Mouse (Mus musculus) ES-Bruce4 (cell line): ENCODE measurements around the gene Eif2s1. TPM values are rescaled to one million over a fixed set of nuclear protein-coding genes. Genes with fewer than 3 reads are reported as not detected.
"Not testable (repeated sequence)": the region's sequence is repeated elsewhere in the genome, so short reads cannot be mapped to it uniquely, and the experiment has no call there.

Experiments
- H3K27ac ChIP-seq: 2 replicates; pipeline ENCODE4 v1.5.1; 2012; ENCODE audit warnings: low read length, inconsistent platforms; ENCODE audit not compliant: insufficient read depth
- H3K27me3 ChIP-seq: 2 replicates; pipeline ENCODE4 v1.6.1; 2012; ENCODE audit warnings: mild to moderate bottlenecking, low read length, inconsistent platforms; ENCODE audit not compliant: control insufficient read depth, poor library complexity, insufficient read depth, severe bottlenecking
- H3K36me3 ChIP-seq: 2 replicates; pipeline ENCODE4 v1.6.1; 2012; ENCODE audit warnings: inconsistent platforms, mild to moderate bottlenecking, low read length, moderate library complexity; ENCODE audit not compliant: control insufficient read depth, poor library complexity, insufficient read depth, severe bottlenecking
- H3K4me1 ChIP-seq: one replicate; pipeline ENCODE4 v1.8.1; 2011; ENCODE audit warnings: low read length; ENCODE audit not compliant: control insufficient read depth, insufficient read depth
- H3K4me3 ChIP-seq: 2 replicates; pipeline ENCODE4 v1.5.1; 2011; ENCODE audit warnings: low read depth, mild to moderate bottlenecking, low read length
- H3K9ac ChIP-seq: 2 replicates; pipeline ENCODE4 v1.6.1; 2012; ENCODE audit warnings: low read depth, mild to moderate bottlenecking, inconsistent platforms; ENCODE audit not compliant: poor library complexity, severe bottlenecking
- H3K9me3 ChIP-seq: replicated peaks from 2 replicates; pipeline ENCODE4 v1.6.1; 2012; ENCODE audit warnings: mild to moderate bottlenecking, low read length, inconsistent platforms; ENCODE audit not compliant: control insufficient read depth, poor library complexity, insufficient read depth, severe bottlenecking
- CTCF ChIP-seq: IDR thresholded peaks from one replicate; pipeline ENCODE4 v1.8.1; 2011; ENCODE audit warnings: low read depth, low read length
- EP300 ChIP-seq: IDR thresholded peaks from 2 replicates; pipeline ENCODE4 v1.6.1; 2011; ENCODE audit warnings: low read depth, low read length; ENCODE audit not compliant: insufficient read depth
- POLR2A ChIP-seq: IDR thresholded peaks from one replicate; pipeline ENCODE4 v1.8.1; 2011; ENCODE audit warnings: low read length; ENCODE audit not compliant: insufficient read depth
- polyA plus RNA-seq: library from polyadenylated mRNA; stranded (reverse); fragments of >200 nt; gene quantifications from 2 replicates; pipeline ENCODE4 v1.2.4, GENCODE M21; 2011; ENCODE audit warnings: low read depth; ENCODE audit not compliant: missing spikeins, insufficient read depth, insufficient read length

The Eif2s1 gene
- polyA plus RNA-seq, 1 experiment, result 231 TPM

DNA sequence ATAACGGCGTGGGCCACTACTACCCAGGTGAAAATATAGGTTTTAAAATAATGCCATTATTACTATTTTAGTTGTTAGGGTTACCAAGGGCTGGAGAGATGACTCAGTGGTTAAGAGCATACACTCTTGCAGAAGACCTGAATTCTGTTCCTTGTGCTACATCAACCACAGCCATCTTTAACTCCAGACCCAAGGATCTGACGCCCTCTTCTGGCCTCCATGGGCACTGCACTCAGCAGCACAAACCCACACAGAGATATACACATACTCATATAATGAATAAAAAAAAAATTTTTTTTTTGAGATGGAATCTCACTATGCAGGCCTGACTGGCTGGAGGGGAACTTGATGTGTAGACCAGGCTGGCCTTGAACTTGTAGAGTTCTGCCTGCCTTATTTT lies 54.7 kb downstream of the Eif2s1 start:
- no peak overlapping the region for H3K4me3 ChIP-seq
- no peaks in the 10 kb centered on the region for H3K4me1 ChIP-seq
- H3K27me3 ChIP-seq, result peaks cover 5% of the 10 kb centered on the region; the same call in 1 of the 2 replicates
- no peak overlapping the region for H3K9ac ChIP-seq
- TF ChIP-seq EP300 (no peak), CTCF (peak; percentile 45), POLR2A (no peak)
- H3K36me3 ChIP-seq, result no peaks in the 10 kb centered on the region
- H3K9me3 ChIP-seq, result 0 out of 2 replicates have a peak, but pooled peaks cover 2% of the 10 kb centered on the region
- H3K27ac ChIP-seq, result no peak overlapping the region

DNA sequence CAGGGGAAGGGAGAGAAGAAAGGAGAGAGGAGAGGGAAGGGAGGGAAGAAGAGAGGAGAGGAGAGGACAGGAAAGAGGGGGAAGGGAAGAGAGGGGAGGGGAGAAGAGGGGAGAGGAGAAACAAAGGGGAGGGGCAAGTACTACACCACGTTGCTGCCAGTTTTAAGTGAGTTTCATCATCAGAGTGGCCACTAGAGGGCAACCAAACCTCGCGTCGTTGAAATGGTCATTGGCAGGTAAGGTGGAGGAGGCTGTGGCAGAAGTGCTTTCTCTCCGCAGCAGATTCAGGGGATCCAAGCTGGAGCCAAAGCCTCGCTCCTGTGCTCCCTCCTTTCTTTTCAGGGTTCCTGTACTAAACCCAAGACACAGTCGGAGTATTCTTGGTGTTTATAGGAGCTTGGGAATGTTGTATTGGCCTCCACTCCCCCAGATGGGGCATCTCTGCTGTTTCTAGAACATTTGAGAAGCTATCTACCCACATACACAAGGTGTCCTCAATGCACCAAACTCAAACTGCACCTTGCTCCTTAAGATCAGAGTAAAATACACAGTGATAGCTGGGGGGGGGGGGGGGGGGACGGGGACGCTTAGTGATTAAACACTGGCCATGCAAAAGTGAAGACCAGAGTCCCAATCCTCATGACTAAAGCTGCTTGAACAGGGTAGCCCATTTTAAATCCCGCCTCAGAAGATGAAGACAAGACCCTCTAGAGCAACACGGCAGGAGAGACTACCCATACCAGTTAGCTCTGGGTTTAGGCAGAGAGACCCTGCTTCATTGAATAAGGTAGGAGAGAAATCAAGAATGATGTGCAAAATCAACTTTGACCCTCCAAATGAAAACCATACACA lies 56.8 kb downstream of the Eif2s1 start:
- H3K4me3 ChIP-seq, result no peak overlapping the region

DNA sequence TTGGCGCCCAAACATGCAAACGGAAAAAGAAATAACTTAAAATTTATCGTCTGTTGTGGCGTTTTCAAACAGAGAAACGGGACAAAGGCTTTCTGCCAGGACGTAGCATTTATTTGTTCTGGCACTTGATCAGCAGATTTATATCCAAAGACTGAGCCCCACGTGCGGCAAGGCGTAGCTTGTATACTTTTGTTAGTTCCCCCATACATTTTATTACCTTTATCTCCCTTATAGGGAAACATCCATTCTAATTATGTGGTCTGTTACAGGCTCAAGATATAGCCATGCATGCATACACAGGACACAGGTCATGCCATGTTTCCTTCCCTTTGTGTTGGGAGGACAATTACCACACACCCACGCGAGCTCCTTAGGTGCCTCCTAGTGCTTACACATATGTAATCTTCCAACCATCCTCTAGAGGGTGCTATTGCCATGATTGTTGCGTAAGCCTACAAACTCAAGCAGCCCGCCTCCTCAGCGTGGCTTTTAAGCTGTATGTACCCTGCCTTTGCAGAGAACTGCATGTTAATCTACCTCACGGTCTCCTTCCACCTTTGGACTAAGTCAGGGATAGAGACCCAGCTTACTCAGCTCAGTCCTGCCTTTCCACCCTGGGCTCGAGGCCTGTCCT lies 57.6 kb downstream of the Eif2s1 start:
- Histone ChIP-seq H3K9me3 (0 out of 2 replicates have a peak, but pooled peaks cover 2% of the 10 kb centered on the region), H3K27ac (no peak overlapping the region), H3K9ac (no peak overlapping the region), H3K4me3 (no peak overlapping the region), H3K4me1 (no peaks in the 10 kb centered on the region), H3K27me3 (no peaks in the 10 kb centered on the region), H3K36me3 (no peaks in the 10 kb centered on the region)
- TF ChIP-seq POLR2A (no peak), CTCF (peak; percentile 65)

More for the DNA sequence above, 56.8 kb downstream of the Eif2s1 start:
- no peak for TF ChIP-seq EP300
- TF ChIP-seq CTCF, result peak; percentile 93
- no peak for TF ChIP-seq POLR2A
- Histone ChIP-seq H3K36me3 (no peaks in the 10 kb centered on the region), H3K9ac (no peak overlapping the region), H3K27ac (no peak overlapping the region), H3K27me3 (no peaks in the 10 kb centered on the region; the same call in 1 of the 2 replicates), H3K4me1 (no peaks in the 10 kb centered on the region), H3K9me3 (0 out of 2 replicates have a peak, but pooled peaks cover 2% of the 10 kb centered on the region)

DNA sequence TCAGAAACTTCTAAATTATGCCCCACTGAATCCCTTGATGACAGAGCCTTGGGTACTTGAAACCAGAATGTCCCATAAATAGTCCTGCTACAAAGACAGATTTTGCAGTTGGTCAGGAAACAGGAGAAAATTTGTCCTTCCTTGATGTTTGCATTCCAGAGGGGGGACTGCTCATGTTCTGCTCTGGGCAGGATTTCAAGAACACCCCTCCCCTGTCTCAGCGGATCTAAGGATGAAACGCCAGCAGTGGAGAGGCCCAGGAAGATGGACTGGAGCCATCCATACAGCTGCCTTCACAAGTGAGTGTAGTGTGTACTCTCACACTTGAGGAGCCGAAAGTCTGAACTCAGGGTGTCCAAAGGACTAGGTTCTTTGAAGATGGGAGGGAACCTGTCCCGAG lies 59.8 kb downstream of the Eif2s1 start:
- H3K27me3 ChIP-seq, result no peaks in the 10 kb centered on the region
- no peak overlapping the region for H3K9ac ChIP-seq
- no peaks in the 10 kb centered on the region for H3K9me3 ChIP-seq
- no peak overlapping the region for H3K4me3 ChIP-seq
- H3K4me1 ChIP-seq, result no peaks in the 10 kb centered on the region
- no peaks in the 10 kb centered on the region for H3K36me3 ChIP-seq
- TF ChIP-seq POLR2A (no peak), CTCF (no peak), EP300 (no peak)
- no peak overlapping the region for H3K27ac ChIP-seq

DNA sequence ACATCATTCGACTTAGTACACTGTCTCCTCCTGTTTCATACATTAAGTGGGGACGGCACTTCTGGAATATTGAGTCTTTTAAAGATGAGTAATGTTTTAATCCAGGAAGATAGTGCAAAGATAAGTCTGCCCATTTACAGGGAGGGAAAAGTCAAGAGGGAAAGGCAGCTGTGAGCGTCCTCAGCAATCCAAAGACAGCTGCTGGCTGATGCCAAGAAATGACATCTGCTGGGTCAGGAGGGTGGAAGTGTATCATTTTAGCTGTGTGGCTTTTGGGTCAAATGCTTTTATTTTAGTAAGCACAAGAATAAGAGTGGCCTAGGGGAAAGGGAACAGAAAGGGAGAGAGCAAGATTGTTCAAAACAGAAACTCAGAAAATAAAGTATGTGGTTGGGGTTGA lies 60.4 kb downstream of the Eif2s1 start:
- Histone ChIP-seq H3K4me1 (no peaks in the 10 kb centered on the region), H3K36me3 (no peaks in the 10 kb centered on the region), H3K27ac (no peak overlapping the region), H3K27me3 (no peaks in the 10 kb centered on the region), H3K9ac (no peak overlapping the region), H3K4me3 (no peak overlapping the region), H3K9me3 (no peaks in the 10 kb centered on the region)
- TF ChIP-seq EP300 (no peak), CTCF (no peak), POLR2A (no peak)

DNA sequence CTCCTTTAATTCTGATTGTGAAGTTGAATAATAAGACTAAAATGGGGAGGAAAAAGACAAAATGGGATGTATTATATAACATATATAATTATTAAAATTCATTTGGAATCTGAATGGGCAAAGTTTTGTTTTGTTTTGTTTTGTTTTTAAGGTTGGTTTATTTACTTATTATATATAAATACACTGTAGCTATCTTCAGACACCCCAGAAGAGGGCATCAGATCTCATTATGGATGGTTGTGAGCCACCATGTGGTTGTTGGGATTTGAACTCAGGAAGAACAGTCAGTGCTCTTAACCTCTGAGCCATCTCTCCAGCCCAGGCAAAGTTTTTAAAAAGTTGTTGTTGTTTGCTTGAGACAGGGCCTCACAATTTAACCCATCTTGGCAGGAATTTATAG lies 61.4 kb downstream of the Eif2s1 start:
- not testable (repeated sequence) for H3K27me3 ChIP-seq, H3K4me1 ChIP-seq, H3K36me3 ChIP-seq, H3K4me3 ChIP-seq, H3K9ac ChIP-seq, H3K9me3 ChIP-seq, H3K27ac ChIP-seq
